In genomic region chr6:21851346-21851595, GRCm38 (mm10) we compare ENCODE assay signal across 8 mouse cellular contexts. TPM values are rescaled to one million over a fixed set of nuclear protein-coding genes. Genes with fewer than 3 reads are reported as not detected.
DNase-seq lines count a peak whose midpoint lies in the region; ATAC-seq and TF ChIP-seq lines count a peak whose summit lies in the region.

No protein-coding gene starts in this region.

- H3K27me3 ChIP-seq in kidney, adult 2 months (replicated peaks; ENCODE audit: control insufficient read depth, insufficient read depth, low read length): no peaks in the 10 kb centered on the region
- no peaks in the 10 kb centered on the region for H3K27me3 ChIP-seq in hindbrain, embryonic 12.5 days
- no peaks in the 10 kb centered on the region for H3K27me3 ChIP-seq in midbrain, embryonic 12.5 days

- no peak for TF ChIP-seq CTCF in kidney, adult 2 months (conservative IDR thresholded peaks at IDR 0.05; ENCODE audit: insufficient read depth, insufficient read length, low read depth, low read length)
- no peak for TF ChIP-seq CTCF in cortical plate, adult 2 months (IDR thresholded peaks at IDR 0.05; ENCODE audit: extremely low read depth, insufficient read depth, low read length)

- no peak for TF ChIP-seq POLR2A in kidney, adult 2 months (IDR thresholded peaks at IDR 0.05; ENCODE audit: low read depth, low read length)
- no peak for TF ChIP-seq POLR2A in cortical plate, adult 2 months (IDR thresholded peaks at IDR 0.05; ENCODE audit: extremely low read depth, insufficient read depth, low read length)

- peaks cover 3% of the 10 kb centered on the region; the same call in 1 of the 2 replicates for H3K4me1 ChIP-seq in kidney, adult 2 months (ENCODE audit: control insufficient read depth, insufficient read depth, low read length)
- no peaks in the 10 kb centered on the region for H3K4me1 ChIP-seq in cortical plate, adult 2 months (ENCODE audit: control insufficient read depth, insufficient read depth, low read length)
- peaks cover 12% of the 10 kb centered on the region for H3K4me1 ChIP-seq in hindbrain, embryonic 12.5 days
- peaks cover 11% of the 10 kb centered on the region for H3K4me1 ChIP-seq in midbrain, embryonic 12.5 days

- under 1% methylated on average over 5 of the region's 5 CpGs for WGBS in kidney, adult 2 months
- WGBS in hindbrain, embryonic 12.5 days: 0% methylated on average over 5 of the region's 5 CpGs
- WGBS in midbrain, embryonic 12.5 days: 0% methylated on average over 5 of the region's 5 CpGs

- peak; percentile 95; the same call in 1 of the 2 replicates for ATAC-seq in hindbrain, embryonic 12.5 days (ENCODE audit: low FRiP score)
- peak; percentile 93 for ATAC-seq in midbrain, embryonic 12.5 days (ENCODE audit: low FRiP score, low read depth)

- peak overlapping the region; percentile 65 for H3K4me3 ChIP-seq in kidney, adult 2 months (ENCODE audit: insufficient read depth, low read depth, low read length)
- peak overlapping the region; percentile 72 for H3K4me3 ChIP-seq in cortical plate, adult 2 months (ENCODE audit: insufficient read depth, low read length)
- peak overlapping the region; percentile 65 for H3K4me3 ChIP-seq in hindbrain, embryonic 12.5 days
- H3K4me3 ChIP-seq in midbrain, embryonic 12.5 days: peak overlapping the region; percentile 83

- DNase-seq in kidney, adult 2 months: no peak
- DNase-seq in kidney, postnatal 36 days: no peak
- DNase-seq in frontal cortex, postnatal 14 days (ENCODE audit: low spot score in 2 of 2): no peak
- DNase-seq in frontal cortex, postnatal 36 days (ENCODE audit: low spot score in 2 of 2): no peak
- DNase-seq in right cerebral cortex, adult 18-20 months: no peak

- no peaks in the 10 kb centered on the region for H3K36me3 ChIP-seq in kidney, adult 2 months (ENCODE audit: control insufficient read depth, insufficient read depth, low read length)
- H3K36me3 ChIP-seq in hindbrain, embryonic 12.5 days: 0 out of 2 replicates have a peak, but pooled peaks cover 7% of the 10 kb centered on the region
- H3K36me3 ChIP-seq in midbrain, embryonic 12.5 days: 0 out of 2 replicates have a peak, but pooled peaks cover 2% of the 10 kb centered on the region

- peak overlapping the region; percentile 63 for H3K27ac ChIP-seq in kidney, adult 2 months (ENCODE audit: insufficient read depth, low read depth, low read length)
- H3K27ac ChIP-seq in cortical plate, adult 2 months (ENCODE audit: insufficient read depth, low read length): no peak overlapping the region
- peak overlapping the region; percentile 87; the same call in 1 of the 2 replicates for H3K27ac ChIP-seq in hindbrain, embryonic 12.5 days
- peak overlapping the region; percentile 88 for H3K27ac ChIP-seq in midbrain, embryonic 12.5 days (replicated peaks)

- peak overlapping the region; percentile 79 for H3K9ac ChIP-seq in hindbrain, embryonic 12.5 days
- H3K9ac ChIP-seq in midbrain, embryonic 12.5 days (replicated peaks): peak overlapping the region; percentile 82

- peak overlapping the region; percentile 69 for H3K4me2 ChIP-seq in hindbrain, embryonic 12.5 days (replicated peaks)
- H3K4me2 ChIP-seq in midbrain, embryonic 12.5 days (replicated peaks): peak overlapping the region; percentile 69

- no peaks in the 10 kb centered on the region for H3K9me3 ChIP-seq in hindbrain, embryonic 12.5 days (replicated peaks)
- H3K9me3 ChIP-seq in midbrain, embryonic 12.5 days: no peaks in the 10 kb centered on the region

RNA-seq across cellular contexts. Expression of gene Tspan12, which starts 1.0 kb away (rescaled TPM):
- polyA plus RNA-seq in kidney, adult 2 months (2012; rRNA removed): 17.2 and 21.7 TPM in 2 replicates
- 18.2 and 19.0 TPM in 2 replicates for polyA plus RNA-seq in cortical plate, adult 2 months (2012; rRNA removed)
- 55.0 and 57.0 TPM in 2 replicates for polyA plus RNA-seq in hindbrain, embryonic 12.5 days (2016; fragmentation: Nextera tagmentation; extraction: Ambion mirVana)
- 45.2 and 46.2 TPM in 2 replicates for polyA plus RNA-seq in midbrain, embryonic 12.5 days (2016; fragmentation: Nextera tagmentation; extraction: Ambion mirVana)
